Mouse (Mus musculus) retina, postnatal 7 days (tissue): ENCODE results near the gene Cchcr1.
"Not testable (repeated sequence)": the region's sequence is repeated elsewhere in the genome, so short reads cannot be mapped to it uniquely, and the experiment has no call there.

Source experiments
- DNase-seq: peaks from one replicate; pipeline ENCODE4 v3.0.0-alpha.2; 2012; ENCODE audit warnings: low read depth, low spot score

The Cchcr1 gene

DNA sequence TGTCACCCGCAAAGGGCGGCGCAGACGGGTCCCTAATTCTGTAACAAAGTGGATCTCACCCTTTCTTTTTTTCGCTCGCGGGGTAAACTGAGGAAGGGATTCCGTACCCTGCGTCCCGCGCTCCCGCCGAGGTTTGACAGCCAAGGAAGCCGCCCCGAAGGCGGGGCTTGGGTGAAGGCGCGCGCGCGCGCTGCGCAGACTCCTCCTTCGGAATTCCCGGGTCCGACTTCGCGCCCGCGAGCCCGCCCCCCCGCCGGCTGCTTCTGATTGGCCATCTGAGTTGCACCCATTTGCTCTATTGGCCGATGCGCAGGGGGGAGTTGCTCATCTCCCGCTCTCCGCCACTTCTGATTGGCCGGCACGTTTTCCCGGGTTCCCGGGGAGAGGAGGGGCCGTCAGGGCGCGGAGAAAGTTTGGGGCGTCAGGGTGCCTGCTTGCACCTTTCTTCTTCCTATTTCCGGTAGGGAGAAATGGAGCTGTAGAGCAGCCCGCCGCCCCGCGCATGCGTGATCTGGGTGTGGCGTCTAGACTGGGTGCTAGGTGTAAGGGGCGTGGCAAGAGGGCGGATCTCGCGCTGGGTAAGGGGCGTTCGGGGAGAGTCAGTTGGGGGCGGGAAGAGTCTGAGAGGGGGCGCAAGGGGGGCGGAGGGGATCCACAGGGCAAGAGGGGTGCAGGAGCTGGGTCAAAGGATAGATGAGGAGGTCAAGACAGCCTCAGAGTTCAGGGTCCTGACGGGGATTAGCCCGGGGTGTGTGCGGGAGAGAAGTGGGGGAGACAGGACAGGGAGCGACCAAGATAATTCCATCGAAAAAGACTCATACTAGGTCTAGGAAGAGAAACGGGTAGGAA is at the start of gene Cchcr1, which contains the start of gene Tcf19:
Gene Cchcr1, plus strand, starts transcription at position 449 of the 849 bp plus-strand sequence.
Gene Tcf19, minus strand, starts transcription at position 173 of the 849 bp plus-strand sequence.
- DNase-seq = peak; percentile 76

DNA sequence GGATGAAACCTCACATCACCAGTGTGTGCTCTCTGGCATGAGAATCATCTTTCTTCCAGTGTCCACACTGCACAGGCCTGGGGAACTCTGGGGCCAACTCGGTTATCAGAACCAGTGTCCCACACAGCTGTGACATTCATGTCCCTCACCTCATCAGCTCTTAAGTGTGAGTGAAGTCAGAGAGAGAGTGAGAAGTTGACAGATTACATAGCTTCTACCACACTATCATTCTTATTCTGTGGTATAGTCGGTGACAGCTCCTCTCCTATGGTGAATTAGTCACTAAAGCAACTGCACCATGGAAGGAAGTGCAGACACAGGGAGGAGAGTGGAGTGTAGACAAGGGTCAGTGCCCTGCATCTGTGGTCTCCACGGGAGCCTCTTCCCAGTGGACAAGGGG is 48.0 kb upstream of the Cchcr1 start:
- DNase-seq = not testable (repeated sequence)

DNA sequence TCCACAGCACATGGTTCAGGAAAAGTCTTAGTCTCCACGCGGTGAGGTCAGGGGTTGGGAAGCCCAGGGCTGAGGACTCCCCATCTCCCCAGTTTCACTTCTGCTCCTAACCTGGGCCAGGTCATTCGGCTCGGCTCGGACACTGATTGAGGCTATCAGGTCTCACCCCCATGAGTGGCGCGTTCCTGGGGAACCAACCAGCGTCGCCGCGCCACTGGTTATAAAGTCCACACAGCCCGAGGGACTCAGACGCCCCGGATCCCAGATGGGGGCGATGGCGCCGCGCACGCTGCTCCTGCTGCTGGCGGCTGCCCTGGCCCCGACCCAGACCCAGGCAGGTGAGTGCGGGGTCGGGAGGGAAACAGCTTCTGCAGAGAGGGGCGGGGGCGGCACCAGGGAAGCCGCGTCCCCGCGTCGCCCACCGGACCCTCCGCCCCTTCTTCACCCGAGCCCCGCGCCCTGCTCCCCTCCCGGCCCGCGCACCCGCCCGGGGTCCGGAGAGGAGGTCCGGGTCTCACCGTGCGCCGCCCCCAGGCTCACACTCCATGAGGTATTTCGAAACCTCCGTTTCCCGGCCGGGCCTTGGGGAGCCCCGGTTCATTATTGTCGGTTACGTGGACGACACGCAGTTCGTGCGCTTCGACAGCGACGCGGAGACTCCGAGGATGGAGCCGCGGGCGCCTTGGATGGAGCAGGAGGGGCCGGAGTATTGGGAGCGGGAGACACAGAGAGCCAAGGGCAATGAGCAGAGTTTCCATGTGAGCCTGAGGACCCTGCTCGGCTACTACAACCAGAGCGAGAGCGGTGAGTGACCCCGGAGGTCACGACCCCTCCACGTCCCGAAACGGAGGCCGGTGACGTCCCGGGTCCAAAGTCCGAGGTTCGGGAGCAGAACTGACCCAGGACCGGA is 46.8 kb upstream of the Cchcr1 start, which contains the start of gene H2-Q10:
Gene H2-Q10, plus strand, starts transcription at position 248 of the 910 bp plus-strand sequence.
- no peak for DNase-seq

DNA sequence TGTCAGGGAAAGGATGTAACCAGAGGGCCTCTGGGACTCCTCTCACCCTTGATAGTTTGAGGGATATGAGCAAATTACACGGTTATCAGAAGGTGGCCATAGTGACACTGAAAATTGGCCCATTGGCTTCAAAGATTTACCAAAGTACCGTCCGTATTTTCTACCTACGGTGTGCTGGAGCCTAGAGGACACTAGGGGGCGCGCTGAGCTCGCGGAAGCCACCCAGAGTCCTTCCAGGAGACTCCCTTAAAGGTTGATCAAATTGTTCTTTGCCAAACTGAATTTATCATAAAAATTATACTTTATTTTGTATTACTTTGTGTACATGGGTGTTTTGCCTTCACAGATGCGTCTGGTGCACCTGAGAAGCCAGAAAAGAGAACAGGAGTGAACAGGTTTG is 32.8 kb upstream of the Cchcr1 start:
- peak; percentile 43 for DNase-seq

DNA sequence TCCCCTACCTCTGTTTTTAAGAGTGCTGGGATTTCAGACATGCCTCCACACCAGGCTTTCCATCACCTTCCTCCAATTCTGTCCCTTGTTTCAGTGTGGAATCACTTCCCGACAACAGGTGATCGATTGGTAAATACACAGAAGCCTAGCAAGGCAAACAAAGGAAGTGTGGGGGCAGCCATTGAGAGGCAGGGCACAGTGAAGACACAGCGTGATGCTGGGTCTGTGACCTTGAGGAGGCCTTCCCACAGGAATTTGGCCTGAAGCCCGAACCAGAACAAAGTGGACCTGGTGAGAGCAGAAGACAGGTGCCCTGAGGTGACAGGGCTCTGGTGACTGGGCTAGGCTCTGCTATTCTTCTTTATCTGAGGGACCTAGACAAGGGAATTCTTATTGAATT is 31.2 kb upstream of the Cchcr1 start:
- DNase-seq = no peak

DNA sequence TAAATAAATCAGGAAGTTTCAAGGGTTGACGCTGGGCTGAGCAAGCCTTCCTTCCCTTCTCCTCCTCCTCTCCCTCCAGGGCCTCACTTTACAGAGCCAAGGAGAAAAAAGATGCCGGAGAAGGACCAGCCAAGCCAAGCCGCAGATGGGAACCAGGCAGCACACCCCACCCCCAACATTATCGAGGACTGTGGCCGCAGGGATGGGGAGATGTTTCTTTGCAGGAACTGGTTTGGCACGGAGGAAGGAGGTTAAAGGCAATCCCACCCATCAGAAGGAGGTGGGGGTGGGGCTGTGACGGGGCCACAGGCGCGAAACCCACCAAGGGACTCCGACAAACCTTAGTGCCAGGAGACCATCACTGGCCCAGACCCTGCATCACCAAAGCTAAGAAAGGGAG is 30.2 kb upstream of the Cchcr1 start:
- DNase-seq = no peak

DNA sequence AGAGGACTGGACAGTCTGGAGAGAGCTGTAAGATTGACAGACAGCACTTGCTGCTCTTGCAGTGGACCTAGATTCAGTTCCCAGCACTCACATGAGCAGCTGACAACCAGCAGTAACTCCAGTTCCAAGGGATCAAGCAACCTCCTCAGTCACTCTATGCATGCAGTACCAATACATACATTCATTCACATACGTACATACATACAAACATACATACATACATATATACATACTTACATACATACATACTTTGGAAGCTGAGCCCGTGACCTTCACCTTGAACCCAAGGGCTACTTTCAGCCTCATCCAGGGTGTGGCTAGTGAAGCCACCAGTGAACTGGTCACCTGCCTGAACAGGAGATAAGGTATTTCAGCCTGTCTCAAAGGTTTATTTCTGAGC is 28.9 kb upstream of the Cchcr1 start:
- no peak for DNase-seq

DNA sequence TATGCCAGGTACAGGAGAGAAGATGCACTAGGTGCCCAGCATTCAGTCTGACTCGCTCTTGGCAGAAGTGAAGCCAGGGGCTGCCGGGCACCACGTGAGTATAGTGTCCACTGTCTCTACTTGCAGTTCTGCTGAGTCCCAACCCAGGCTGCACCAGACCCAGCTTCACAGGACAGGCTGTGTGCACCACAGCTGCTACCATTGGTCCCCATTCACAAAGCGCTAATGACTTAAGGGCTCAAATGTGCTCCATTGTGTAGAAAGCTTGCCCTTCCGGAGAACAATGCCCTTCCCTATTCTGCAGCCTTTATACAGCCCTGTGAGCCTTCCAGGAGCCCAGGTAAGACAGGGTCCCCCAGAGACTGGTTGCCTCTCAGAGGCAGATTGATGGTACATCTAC is 26.6 kb upstream of the Cchcr1 start:
- no peak for DNase-seq

DNA sequence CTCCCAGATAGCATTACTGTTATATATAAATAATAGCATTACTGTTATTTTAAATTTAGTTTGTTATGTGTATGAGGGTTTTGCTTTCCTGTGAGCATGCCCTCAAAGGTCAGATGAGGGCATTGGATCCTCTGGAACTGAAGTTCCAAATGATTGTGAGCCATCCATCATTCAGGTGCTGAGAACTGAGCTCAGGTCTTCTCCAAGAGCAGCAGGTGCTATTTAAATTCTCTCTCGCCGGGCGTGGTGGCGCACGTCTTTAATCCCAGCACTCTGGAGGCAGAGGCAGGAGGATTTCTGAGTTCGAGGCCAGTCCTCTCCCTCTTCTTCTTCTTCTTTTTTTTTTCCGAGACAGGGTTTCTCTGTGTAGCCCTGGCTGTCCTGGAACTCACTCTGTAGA is 19.8 kb upstream of the Cchcr1 start:
- no peak for DNase-seq

DNA sequence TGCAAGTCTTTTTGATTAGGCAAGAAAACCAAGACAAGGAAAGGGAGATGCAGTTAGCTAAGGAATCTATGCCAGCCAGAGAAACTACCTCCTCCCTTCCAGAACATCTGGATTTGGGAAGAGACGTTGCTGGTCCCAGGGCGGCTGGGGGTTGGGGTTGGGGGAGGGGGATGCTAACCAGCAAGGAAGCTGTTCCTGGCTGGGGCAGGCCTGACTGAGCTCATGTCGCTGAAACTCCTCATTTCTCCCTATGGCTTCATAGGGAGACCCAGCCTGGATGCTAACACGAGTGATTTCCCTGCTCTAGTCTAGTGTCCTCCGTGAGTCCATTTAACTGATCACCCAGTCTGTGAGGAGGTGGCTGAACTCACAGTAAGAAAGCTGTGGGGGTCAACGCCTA is 14.7 kb upstream of the Cchcr1 start:
- DNase-seq = no peak

DNA sequence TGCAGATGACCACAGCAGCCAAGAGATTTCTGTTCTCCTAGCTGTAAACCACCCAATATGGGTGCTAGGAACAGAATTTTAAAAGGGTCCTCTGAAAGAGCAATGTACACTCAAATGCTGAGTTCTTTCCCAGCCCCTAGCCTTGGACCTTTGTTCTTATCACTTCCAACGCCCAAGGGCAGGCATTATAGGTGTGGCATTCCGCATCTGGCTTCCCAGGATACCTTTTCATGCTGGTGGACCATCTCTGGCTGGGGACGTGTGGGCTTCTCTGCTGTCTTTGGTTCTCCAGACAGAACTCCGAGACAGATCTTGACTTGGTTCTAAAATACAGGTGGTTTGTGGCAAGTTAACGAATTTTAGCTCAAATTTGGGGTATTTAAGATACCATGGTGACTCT is 14.1 kb upstream of the Cchcr1 start:
- DNase-seq = no peak

DNA sequence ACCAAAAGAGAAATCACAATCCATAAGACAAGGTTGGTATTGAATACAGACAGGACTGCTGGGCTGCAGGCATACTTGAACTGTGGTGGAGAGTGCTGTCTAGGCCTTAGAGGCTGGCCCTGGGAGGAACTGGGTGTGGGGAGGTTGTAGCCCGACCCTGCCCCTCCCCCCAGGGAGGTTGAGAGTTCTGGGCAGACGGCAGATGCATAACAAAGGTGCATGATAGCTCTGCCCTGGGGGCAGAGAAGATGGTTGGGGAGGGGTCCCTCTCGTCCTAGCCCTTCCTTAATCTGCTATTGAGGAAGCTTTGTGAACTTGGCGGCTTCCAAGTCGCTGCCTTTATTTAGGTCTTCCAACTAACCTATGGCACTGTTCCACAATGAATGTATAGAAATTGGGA is 13.1 kb upstream of the Cchcr1 start:
- no peak for DNase-seq

DNA sequence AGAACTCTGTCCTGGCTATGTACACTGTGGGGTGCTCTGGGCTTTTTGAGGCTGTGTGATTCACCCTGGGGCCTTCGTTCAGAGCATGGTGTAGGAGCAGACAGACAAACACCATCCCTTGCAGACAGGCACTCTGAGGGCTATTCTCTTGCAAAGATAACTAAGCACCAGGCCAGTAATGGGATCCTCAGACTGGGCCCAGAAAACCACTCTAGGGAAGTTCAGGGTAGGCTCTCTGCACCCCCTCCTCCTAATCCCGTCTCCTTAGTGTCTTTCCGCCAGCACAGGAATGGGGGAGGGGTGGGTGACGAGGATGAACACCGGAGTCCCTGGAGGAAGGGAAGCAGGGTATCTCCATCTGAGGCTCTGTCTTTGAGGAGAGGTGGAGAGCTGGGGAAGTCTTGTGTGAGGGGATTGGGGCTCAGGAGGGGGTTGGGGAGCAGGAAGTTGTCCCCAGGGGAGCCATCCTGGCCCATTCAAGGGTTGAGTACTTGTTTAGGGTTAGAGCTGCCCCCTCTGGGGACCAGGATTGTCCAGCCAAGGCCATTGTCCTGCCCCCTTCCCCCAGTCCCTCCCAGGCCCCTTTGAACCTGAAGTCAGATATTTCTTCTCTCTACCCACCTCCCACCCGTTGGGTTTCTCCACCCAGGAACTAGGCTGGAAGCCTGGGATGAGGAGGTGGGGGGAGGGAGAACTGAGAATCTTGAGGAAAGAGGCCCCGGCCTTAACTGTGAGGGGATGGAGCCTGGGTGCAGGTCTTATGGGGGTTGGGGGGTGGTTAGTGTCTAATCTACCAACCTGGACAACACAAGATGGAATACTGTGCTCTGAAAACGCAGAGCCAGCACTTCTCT is 12.0 kb upstream of the Cchcr1 start:
- DNase-seq = no peak

DNA sequence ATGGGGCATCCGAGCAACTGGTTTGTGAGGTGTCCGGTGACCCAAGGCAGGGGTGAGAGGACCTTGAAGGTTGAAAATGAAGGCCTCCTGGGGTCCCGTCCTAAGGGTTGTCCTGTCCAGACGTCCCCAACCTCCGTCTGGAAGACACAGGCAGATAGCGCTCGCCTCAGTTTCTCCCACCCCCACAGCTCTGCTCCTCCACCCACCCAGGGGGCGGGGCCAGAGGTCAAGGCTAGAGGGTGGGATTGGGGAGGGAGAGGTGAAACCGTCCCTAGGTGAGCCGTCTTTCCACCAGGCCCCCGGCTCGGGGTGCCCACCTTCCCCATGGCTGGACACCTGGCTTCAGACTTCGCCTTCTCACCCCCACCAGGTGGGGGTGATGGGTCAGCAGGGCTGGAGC is 11.1 kb upstream of the Cchcr1 start, which contains the start of gene Pou5f1:
Gene Pou5f1, plus strand, starts transcription at position 243 of the 400 bp plus-strand sequence.
- no peak for DNase-seq

DNA sequence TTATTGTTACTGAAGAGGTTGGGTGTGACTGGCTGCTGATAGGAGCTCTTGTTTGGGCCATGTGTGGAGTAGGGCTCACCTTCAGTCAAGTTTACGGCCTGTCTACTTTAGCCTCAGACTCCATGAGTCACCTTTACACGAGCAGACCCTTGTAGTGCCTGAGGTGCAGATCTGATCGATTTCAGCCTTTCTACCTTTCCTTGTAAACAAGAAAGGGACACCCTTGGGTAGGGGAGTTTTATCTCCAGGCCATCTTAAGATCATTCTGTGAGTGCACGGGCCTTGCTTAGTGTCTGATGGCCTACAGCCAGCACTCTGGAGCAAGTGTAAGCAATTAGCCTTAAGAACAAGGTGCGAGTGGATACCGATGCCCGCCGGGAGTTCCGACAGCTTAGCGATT is 10.0 kb upstream of the Cchcr1 start:
- no peak for DNase-seq

DNA sequence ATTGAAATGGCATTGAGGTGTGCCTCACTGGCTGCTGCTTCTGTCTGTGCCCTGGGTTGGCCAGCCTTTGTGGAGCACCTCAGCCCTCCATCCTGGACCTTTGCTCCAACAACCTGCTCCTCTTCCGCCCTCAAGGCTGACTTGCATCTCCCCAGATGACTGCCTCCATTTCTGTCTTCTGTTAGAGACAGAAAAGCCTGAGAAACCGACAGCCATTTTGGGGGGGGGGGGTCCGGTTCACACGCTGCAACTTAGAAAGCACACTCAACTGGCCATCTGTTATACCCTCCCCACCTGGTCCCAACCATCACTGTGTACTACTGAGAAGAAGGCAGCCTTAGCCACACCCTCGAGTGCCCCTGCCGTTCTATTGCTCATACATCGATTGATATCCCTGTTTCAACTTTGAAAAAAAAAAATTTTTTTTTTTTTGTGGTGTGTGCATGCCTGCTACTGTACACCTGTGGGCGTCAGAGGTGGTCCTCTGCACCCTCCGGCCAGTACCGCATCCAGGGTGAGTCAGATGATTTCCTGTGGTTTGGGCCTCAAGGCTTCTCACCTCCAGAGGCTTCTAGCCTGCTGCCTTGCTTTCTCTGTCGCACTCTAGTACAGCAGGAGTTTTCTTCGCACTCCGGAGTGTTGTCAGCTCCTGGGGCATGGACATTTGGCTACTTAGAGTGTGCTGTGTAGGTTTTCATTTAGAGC is 9.2 kb upstream of the Cchcr1 start:
- no peak for DNase-seq

DNA sequence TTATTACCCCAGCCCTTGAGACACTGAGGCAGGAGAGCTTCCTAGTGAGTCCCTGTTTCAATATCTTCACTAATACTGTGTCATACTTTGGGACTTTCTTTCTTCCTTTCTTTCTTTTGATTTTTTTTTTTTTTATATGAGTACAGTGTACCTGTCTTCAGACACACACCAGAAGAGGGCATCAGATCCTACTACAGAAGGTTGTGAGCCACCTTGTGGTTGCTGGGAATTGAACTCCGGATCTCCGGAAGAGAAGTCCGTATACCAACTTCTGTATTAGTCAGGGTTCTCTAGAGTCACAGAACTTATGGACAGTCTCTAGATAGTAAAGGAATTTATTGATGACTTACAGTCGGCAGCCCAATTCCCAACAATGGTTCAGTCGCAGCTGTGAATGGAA is 8.6 kb upstream of the Cchcr1 start:
- not testable (repeated sequence) for DNase-seq

DNA sequence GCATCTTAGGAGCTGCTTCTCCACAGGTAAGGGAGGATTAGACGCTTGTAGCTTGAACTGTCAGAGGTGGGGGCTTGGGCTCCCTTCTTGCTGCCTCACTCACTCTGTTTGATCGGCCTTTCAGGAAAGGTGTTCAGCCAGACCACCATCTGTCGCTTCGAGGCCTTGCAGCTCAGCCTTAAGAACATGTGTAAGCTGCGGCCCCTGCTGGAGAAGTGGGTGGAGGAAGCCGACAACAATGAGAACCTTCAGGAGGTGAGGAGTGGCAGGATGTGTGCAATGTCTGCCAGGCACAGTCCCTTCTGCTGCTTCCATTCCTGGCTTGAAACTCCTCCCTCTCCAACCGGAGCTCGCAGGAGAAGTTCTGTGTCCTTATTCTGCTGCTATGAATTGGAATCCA is 7.6 kb upstream of the Cchcr1 start:
- DNase-seq = peak; percentile 47

DNA sequence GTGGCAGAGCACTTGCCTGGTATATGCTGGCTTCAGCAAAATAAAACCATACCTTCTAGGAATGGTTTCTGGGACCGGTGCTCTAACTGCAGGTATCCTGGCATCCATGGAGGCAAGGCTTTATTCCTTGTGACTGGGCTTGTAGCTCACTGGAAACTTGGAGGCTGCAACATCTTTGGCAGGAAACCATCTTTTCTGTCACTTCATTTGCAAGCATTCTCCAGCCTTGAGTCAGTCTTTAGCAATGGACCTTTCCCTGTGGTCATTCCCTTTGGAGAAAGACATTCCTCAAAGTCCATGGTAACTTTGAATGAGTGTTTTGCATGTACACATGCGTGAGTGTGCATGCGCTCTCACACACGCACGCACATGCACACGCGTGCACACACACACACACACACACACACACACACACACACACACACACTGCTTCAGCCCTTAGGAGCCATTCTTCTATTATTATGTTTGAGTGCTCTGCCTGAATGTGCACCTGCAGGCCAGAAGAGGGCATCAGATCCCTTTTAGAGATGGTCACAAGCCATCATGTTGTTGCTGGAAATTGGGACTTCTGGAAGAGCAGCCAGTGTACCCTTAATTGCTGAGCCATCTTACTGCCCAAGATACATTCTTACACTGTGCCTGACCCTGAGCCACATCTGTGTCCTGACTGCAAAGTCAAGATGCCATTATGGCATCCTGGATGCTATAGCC is 3.8 kb upstream of the Cchcr1 start:
- no peak for DNase-seq

DNA sequence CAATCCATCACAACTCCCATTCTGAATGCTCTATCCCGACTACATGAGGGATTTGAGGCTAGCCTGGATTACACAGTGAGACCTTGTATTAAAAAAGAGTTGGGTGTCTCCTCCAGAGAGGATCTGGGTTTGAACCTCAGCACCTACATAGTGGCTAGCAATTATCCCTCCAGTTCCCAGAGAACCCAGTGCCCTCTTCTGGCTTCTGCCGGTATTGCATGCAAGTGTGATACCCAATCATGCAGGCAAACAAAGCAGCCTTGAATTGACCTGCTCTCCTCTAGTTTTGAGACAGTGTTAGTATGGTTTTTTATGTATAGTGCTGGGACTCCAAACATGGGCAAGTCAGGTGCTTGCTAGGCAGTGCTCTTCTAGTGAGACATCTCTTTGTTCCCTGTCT is 3.0 kb upstream of the Cchcr1 start:
- peak; percentile 53 for DNase-seq
